Comparison of ENCODE assay signal across 8 mouse cellular contexts in genomic region chr13:55573432-55573831, GRCm38 (mm10). TPM values are rescaled to one million over a fixed set of nuclear protein-coding genes. Genes with fewer than 3 reads are reported as not detected.
DNase-seq lines count a peak whose midpoint lies in the region; ATAC-seq and TF ChIP-seq lines count a peak whose summit lies in the region.

Gene Tmed9, plus strand, starts transcription at chr13:55573732.

- 96% methylated on average over 2 of the region's 2 CpGs for WGBS in thymus, adult 2 months
- 97% methylated on average over 2 of the region's 2 CpGs for WGBS in limb, embryonic 12.5 days

- ATAC-seq in erythroid progenitor cell, adult 5-6 weeks (replicated peaks; ENCODE audit: low FRiP score, poor library complexity, severe bottlenecking), result no peak
- ATAC-seq in limb, embryonic 12.5 days (ENCODE audit: insufficient number of reproducible peaks, insufficient read depth, low FRiP score, low TSS enrichment, low read depth), result no peak
- ATAC-seq in neutrophil, adult 5-6 weeks (ENCODE audit: extremely low read depth, insufficient number of reproducible peaks, low FRiP score, poor library complexity, severe bottlenecking), result no peak

- H3K27ac ChIP-seq in thymus, adult 2 months (ENCODE audit: control insufficient read depth, insufficient read depth, low read length), result no peak within 1 kb of the TSS
- no peak within 1 kb of the TSS for H3K27ac ChIP-seq in limb, embryonic 12.5 days

- H3K27me3 ChIP-seq in thymus, adult 2 months (ENCODE audit: control insufficient read depth, insufficient read depth, low read length), result no peaks in the 10 kb centered on the region
- H3K27me3 ChIP-seq in limb, embryonic 12.5 days, result no peaks in the 10 kb centered on the region

- no peaks in the 10 kb centered on the region for H3K36me3 ChIP-seq in thymus, adult 2 months (ENCODE audit: control insufficient read depth, insufficient read depth, low read length)
- H3K36me3 ChIP-seq in limb, embryonic 12.5 days, result no peaks in the 10 kb centered on the region; the same call in 1 of the 2 replicates

- H3K4me2 ChIP-seq in limb, embryonic 12.5 days, result no peak within 1 kb of the TSS

- no peak within 1 kb of the TSS for H3K4me3 ChIP-seq in thymus, adult 2 months (ENCODE audit: control insufficient read depth, insufficient read depth, low read length)
- no peak within 1 kb of the TSS for H3K4me3 ChIP-seq in limb, embryonic 12.5 days (replicated peaks)

- intact Hi-C loops in heart, postnatal 25 days (cut with DNase I), result loop anchor here (2.0 kb wide), 1 partner anchor 17 kb away; no protein-coding TSS in a partner anchor

- no peak for TF ChIP-seq CTCF in thymus, adult 2 months (IDR thresholded peaks at IDR 0.05; ENCODE audit: borderline replicate concordance, control insufficient read depth, extremely low read depth, insufficient read depth, low read length, poor library complexity)

- H3K9me3 ChIP-seq in limb, embryonic 12.5 days, result peaks cover 5% of the 10 kb centered on the region; the same call in 1 of the 2 replicates

- DNase-seq in thymus, adult 2 months, result no peak
- DNase-seq in thymus, postnatal 25 days, result no peak
- DNase-seq in heart, postnatal 25 days (ENCODE audit: low spot score), result no peak
- DNase-seq in thymus, postnatal 4 days, result no peak
- no peak for DNase-seq in kidney, postnatal 25 days

- no peak for TF ChIP-seq POLR2A in thymus, adult 2 months (IDR thresholded peaks at IDR 0.05; ENCODE audit: control insufficient read depth, extremely low read depth, insufficient read depth, low read length, poor library complexity)

- no peak within 1 kb of the TSS for H3K9ac ChIP-seq in limb, embryonic 12.5 days (replicated peaks)

- peaks cover 14% of the 10 kb centered on the region for H3K4me1 ChIP-seq in thymus, adult 2 months (replicated peaks; ENCODE audit: control insufficient read depth, insufficient read depth, low read length)
- H3K4me1 ChIP-seq in limb, embryonic 12.5 days (replicated peaks), result peaks cover 17% of the 10 kb centered on the region

RNA-seq across cellular contexts. Expression of gene Tmed9, which starts in this region (rescaled TPM):
- polyA plus RNA-seq in thymus, adult 2 months (2012; rRNA removed), result 73.4 and 76.8 TPM in 2 replicates
- 28.1 and 33.2 TPM in 2 replicates for total RNA-seq in erythroid progenitor cell, adult 5-6 weeks (2015; ENCODE audit: low replicate concordance)
- 31.1 and 62.9 TPM in 2 replicates for total RNA-seq in erythroid progenitor cell, adult 5-6 weeks (2017; ENCODE audit: low replicate concordance)
- total RNA-seq in heart, postnatal 25 days (2021), result 10 to 100 TPM; 86.3 to 94.2 TPM
- 122 and 133 TPM in 2 replicates for polyA plus RNA-seq in limb, embryonic 12.5 days (2016; fragmentation: Nextera tagmentation; extraction: Ambion mirVana)
- total RNA-seq in neutrophil, adult 5-6 weeks (2017), result 68.9 and 74.4 TPM in 2 replicates
